Mouse (Mus musculus): ENCODE data around the gene Rhox3g. TPM values are rescaled to one million over a fixed set of nuclear protein-coding genes. Genes with fewer than 3 reads are reported as not detected.
"Not testable (repeated sequence)": the region's sequence is repeated elsewhere in the genome, so short reads cannot be mapped to it uniquely, and the experiment has no call there.

Rhox3g gene
- polyA plus RNA-seq (2015; fragmentation: Nextera tagmentation; extraction: Ambion mirVana), result not detected in 2 replicates

- H3K9ac ChIP-seq (replicated peaks); H3K4me3 ChIP-seq (ENCODE audit: low read depth, low read length): not testable (repeated sequence)
- WGBS (ENCODE audit: insufficient replicate concordance), result 73% methylated on average over 2 of the region's 2 CpGs
Observed at GRCm38 (mm10) chrX:37628512-37628911, at the start of gene Rhox3g. Rhox3g (minus strand) TSS chrX:37628612.

GRCm38 (mm10) chrX:37673177-37673576 is 44.8 kb upstream of the Rhox3g start, which contains the start of gene Rhox2h:
Rhox2h (minus strand) TSS chrX:37673277.
- H3K27ac ChIP-seq (ENCODE audit: low read depth); H3K4me2 ChIP-seq (ENCODE audit: low read depth, low read length); ATAC-seq; H3K36me3 ChIP-seq (replicated peaks; ENCODE audit: insufficient read depth, low read length); H3K27me3 ChIP-seq (ENCODE audit: insufficient read depth, low read length); H3K4me1 ChIP-seq (ENCODE audit: insufficient read depth); H3K4me3 ChIP-seq (ENCODE audit: low read depth, low read length); H3K9me3 ChIP-seq (ENCODE audit: low read length); DNase-seq; H3K9ac ChIP-seq (replicated peaks): not testable (repeated sequence)
- WGBS (ENCODE audit: insufficient replicate concordance), result 77% methylated on average over 8 of the region's 8 CpGs

More at GRCm38 (mm10) chrX:37628512-37628911, at the start of gene Rhox3g:
- H3K36me3 ChIP-seq (replicated peaks; ENCODE audit: insufficient read depth, low read length); H3K4me1 ChIP-seq (ENCODE audit: insufficient read depth); H3K9me3 ChIP-seq (ENCODE audit: low read length); H3K27me3 ChIP-seq (ENCODE audit: insufficient read depth, low read length); H3K4me2 ChIP-seq (ENCODE audit: low read depth, low read length); ATAC-seq; DNase-seq; H3K27ac ChIP-seq (ENCODE audit: low read depth): not testable (repeated sequence)

GRCm38 (mm10) chrX:37668664-37669063 is 40.3 kb upstream of the Rhox3g start, which contains the start of gene Rhox3h:
Rhox3h (minus strand) TSS chrX:37668764.
- 50% methylated on average over 1 of the region's 3 CpGs for WGBS (ENCODE audit: insufficient replicate concordance)
- not testable (repeated sequence) for DNase-seq; ATAC-seq; H3K27ac ChIP-seq (ENCODE audit: low read depth); H3K4me3 ChIP-seq (ENCODE audit: low read depth, low read length); H3K36me3 ChIP-seq (replicated peaks; ENCODE audit: insufficient read depth, low read length); H3K4me1 ChIP-seq (ENCODE audit: insufficient read depth); H3K4me2 ChIP-seq (ENCODE audit: low read depth, low read length); H3K9ac ChIP-seq (replicated peaks); H3K27me3 ChIP-seq (ENCODE audit: insufficient read depth, low read length); H3K9me3 ChIP-seq (ENCODE audit: low read length)

GRCm38 (mm10) chrX:37651227-37651626 is 22.8 kb upstream of the Rhox3g start, which contains the start of gene Rhox4g:
Rhox4g (minus strand) TSS chrX:37651327.
- H3K4me1 ChIP-seq (ENCODE audit: insufficient read depth); H3K9me3 ChIP-seq (ENCODE audit: low read length); H3K4me2 ChIP-seq (ENCODE audit: low read depth, low read length); H3K4me3 ChIP-seq (ENCODE audit: low read depth, low read length); H3K9ac ChIP-seq (replicated peaks); DNase-seq; ATAC-seq; H3K27ac ChIP-seq (ENCODE audit: low read depth); H3K27me3 ChIP-seq (ENCODE audit: insufficient read depth, low read length); H3K36me3 ChIP-seq (replicated peaks; ENCODE audit: insufficient read depth, low read length): not testable (repeated sequence)
- WGBS (ENCODE audit: insufficient replicate concordance), result 88% methylated on average over 13 of the region's 20 CpGs

GRCm38 (mm10) chrX:37643370-37643769 is 15.0 kb upstream of the Rhox3g start, which contains the start of gene Rhox2g:
Rhox2g (minus strand) TSS chrX:37643470.
- not testable (repeated sequence) for H3K9me3 ChIP-seq (ENCODE audit: low read length); H3K4me1 ChIP-seq (ENCODE audit: insufficient read depth); DNase-seq; H3K4me3 ChIP-seq (ENCODE audit: low read depth, low read length); ATAC-seq; H3K9ac ChIP-seq (replicated peaks); H3K27ac ChIP-seq (ENCODE audit: low read depth); H3K36me3 ChIP-seq (replicated peaks; ENCODE audit: insufficient read depth, low read length); H3K4me2 ChIP-seq (ENCODE audit: low read depth, low read length); H3K27me3 ChIP-seq (ENCODE audit: insufficient read depth, low read length)
- 79% methylated on average over 6 of the region's 6 CpGs for WGBS (ENCODE audit: insufficient replicate concordance)

- H3K9ac ChIP-seq (replicated peaks), result not testable (repeated sequence)
Observed at GRCm38 (mm10) chrX:37607604-37608003, 20.8 kb downstream of the Rhox3g start, which contains the start of gene Rhox4f. Rhox4f (minus strand) TSS chrX:37607704.

GRCm38 (mm10) chrX:37580692-37581091 is 47.7 kb downstream of the Rhox3g start, which contains the start of gene Rhox3f:
Rhox3f (plus strand) TSS chrX:37580992.
- not testable (repeated sequence) for DNase-seq; H3K9me3 ChIP-seq (ENCODE audit: low read length); H3K27me3 ChIP-seq (ENCODE audit: insufficient read depth, low read length); H3K36me3 ChIP-seq (replicated peaks; ENCODE audit: insufficient read depth, low read length); H3K27ac ChIP-seq (ENCODE audit: low read depth); H3K9ac ChIP-seq (replicated peaks); ATAC-seq; H3K4me3 ChIP-seq (ENCODE audit: low read depth, low read length); H3K4me2 ChIP-seq (ENCODE audit: low read depth, low read length); H3K4me1 ChIP-seq (ENCODE audit: insufficient read depth)

More at GRCm38 (mm10) chrX:37607604-37608003, 20.8 kb downstream of the Rhox3g start, which contains the start of gene Rhox4f:
- 87% methylated on average over 13 of the region's 19 CpGs for WGBS (ENCODE audit: insufficient replicate concordance)
- not testable (repeated sequence) for H3K27ac ChIP-seq (ENCODE audit: low read depth); H3K9me3 ChIP-seq (ENCODE audit: low read length); H3K4me1 ChIP-seq (ENCODE audit: insufficient read depth); ATAC-seq; H3K4me3 ChIP-seq (ENCODE audit: low read depth, low read length); H3K27me3 ChIP-seq (ENCODE audit: insufficient read depth, low read length); H3K4me2 ChIP-seq (ENCODE audit: low read depth, low read length); H3K36me3 ChIP-seq (replicated peaks; ENCODE audit: insufficient read depth, low read length); DNase-seq

Other genes with a start within 250 kb of the Rhox3g start
- gene Rhox3a2, start 248.6 kb downstream of the Rhox3g start, polyA plus RNA-seq (2015; fragmentation: Nextera tagmentation; extraction: Ambion mirVana), result not detected in 2 replicates
- not detected in 2 replicates for gene Rhox4a2, start 237.8 kb downstream of the Rhox3g start, polyA plus RNA-seq (2015; fragmentation: Nextera tagmentation; extraction: Ambion mirVana)
- not detected in 2 replicates for gene Rhox2b, start 216.5 kb downstream of the Rhox3g start, polyA plus RNA-seq (2015; fragmentation: Nextera tagmentation; extraction: Ambion mirVana)
- gene Rhox4b, start 196.1 kb downstream of the Rhox3g start, polyA plus RNA-seq (2015; fragmentation: Nextera tagmentation; extraction: Ambion mirVana), result not detected in 2 replicates
- gene Rhox2c, start 174.9 kb downstream of the Rhox3g start, polyA plus RNA-seq (2015; fragmentation: Nextera tagmentation; extraction: Ambion mirVana), result not detected in 2 replicates
- gene Rhox3c, start 170.0 kb downstream of the Rhox3g start, polyA plus RNA-seq (2015; fragmentation: Nextera tagmentation; extraction: Ambion mirVana), result not detected in 2 replicates
- not detected in 2 replicates for gene Rhox4c, start 148.3 kb downstream of the Rhox3g start, polyA plus RNA-seq (2015; fragmentation: Nextera tagmentation; extraction: Ambion mirVana)
- gene Rhox2d, start 135.2 kb downstream of the Rhox3g start, polyA plus RNA-seq (2015; fragmentation: Nextera tagmentation; extraction: Ambion mirVana), result not detected in 2 replicates
- not detected in 2 replicates for gene Rhox4d, start 114.3 kb downstream of the Rhox3g start, polyA plus RNA-seq (2015; fragmentation: Nextera tagmentation; extraction: Ambion mirVana)
- not detected in 2 replicates for gene Rhox2e, start 98.2 kb downstream of the Rhox3g start, polyA plus RNA-seq (2015; fragmentation: Nextera tagmentation; extraction: Ambion mirVana)
- gene Rhox3e, start 86.6 kb downstream of the Rhox3g start, polyA plus RNA-seq (2015; fragmentation: Nextera tagmentation; extraction: Ambion mirVana), result not detected in 2 replicates
- gene Rhox4e, start 71.2 kb downstream of the Rhox3g start, polyA plus RNA-seq (2015; fragmentation: Nextera tagmentation; extraction: Ambion mirVana), result not detected in 2 replicates
- not detected in 2 replicates for gene Rhox2f, start 57.2 kb downstream of the Rhox3g start, polyA plus RNA-seq (2015; fragmentation: Nextera tagmentation; extraction: Ambion mirVana)
- gene Rhox3f, start 47.6 kb downstream of the Rhox3g start, polyA plus RNA-seq (2015; fragmentation: Nextera tagmentation; extraction: Ambion mirVana), result not detected in 2 replicates
- not detected in 2 replicates for gene Rhox4f, start 20.9 kb downstream of the Rhox3g start, polyA plus RNA-seq (2015; fragmentation: Nextera tagmentation; extraction: Ambion mirVana)
- not detected in 2 replicates for gene Rhox2g, start 14.9 kb upstream of the Rhox3g start, polyA plus RNA-seq (2015; fragmentation: Nextera tagmentation; extraction: Ambion mirVana)
- gene Rhox4g, start 22.7 kb upstream of the Rhox3g start, polyA plus RNA-seq (2015; fragmentation: Nextera tagmentation; extraction: Ambion mirVana), result not detected in 2 replicates
- not detected in 2 replicates for gene Rhox3h, start 40.2 kb upstream of the Rhox3g start, polyA plus RNA-seq (2015; fragmentation: Nextera tagmentation; extraction: Ambion mirVana)
- gene Rhox2h, start 44.7 kb upstream of the Rhox3g start, polyA plus RNA-seq (2015; fragmentation: Nextera tagmentation; extraction: Ambion mirVana), result not detected in 2 replicates
- gene Rhox5, start 176.2 kb upstream of the Rhox3g start, polyA plus RNA-seq (2015; fragmentation: Nextera tagmentation; extraction: Ambion mirVana), result 1.3 and 1.4 TPM in 2 replicates
- not detected in 2 replicates for gene Rhox6, start 198.3 kb upstream of the Rhox3g start, polyA plus RNA-seq (2015; fragmentation: Nextera tagmentation; extraction: Ambion mirVana)
- gene Rhox7a, start 203.1 kb upstream of the Rhox3g start, polyA plus RNA-seq (2015; fragmentation: Nextera tagmentation; extraction: Ambion mirVana), result not detected in 2 replicates